Mouse (Mus musculus) naive thymus-derived CD4-positive, alpha-beta T cell, adult 2 months (primary cell): ENCODE data around the gene Wnt4.
A peak's percentile ranks its signal among the peaks of the same experiment; 100 is the strongest.

Source experiments
- DNase-seq: peaks from one replicate; pipeline ENCODE4 v3.0.0-alpha.2; 2011; ENCODE audit warnings: low read depth

The Wnt4 gene

GRCm38 (mm10) chr4:137279346-137279745 is 2.1 kb downstream of the Wnt4 start:
- DNase-seq = no peak

GRCm38 (mm10) chr4:137281273-137281672 is 4.0 kb downstream of the Wnt4 start:
- no peak for DNase-seq

GRCm38 (mm10) chr4:137282122-137282521 is 4.8 kb downstream of the Wnt4 start:
- no peak for DNase-seq

DNA sequence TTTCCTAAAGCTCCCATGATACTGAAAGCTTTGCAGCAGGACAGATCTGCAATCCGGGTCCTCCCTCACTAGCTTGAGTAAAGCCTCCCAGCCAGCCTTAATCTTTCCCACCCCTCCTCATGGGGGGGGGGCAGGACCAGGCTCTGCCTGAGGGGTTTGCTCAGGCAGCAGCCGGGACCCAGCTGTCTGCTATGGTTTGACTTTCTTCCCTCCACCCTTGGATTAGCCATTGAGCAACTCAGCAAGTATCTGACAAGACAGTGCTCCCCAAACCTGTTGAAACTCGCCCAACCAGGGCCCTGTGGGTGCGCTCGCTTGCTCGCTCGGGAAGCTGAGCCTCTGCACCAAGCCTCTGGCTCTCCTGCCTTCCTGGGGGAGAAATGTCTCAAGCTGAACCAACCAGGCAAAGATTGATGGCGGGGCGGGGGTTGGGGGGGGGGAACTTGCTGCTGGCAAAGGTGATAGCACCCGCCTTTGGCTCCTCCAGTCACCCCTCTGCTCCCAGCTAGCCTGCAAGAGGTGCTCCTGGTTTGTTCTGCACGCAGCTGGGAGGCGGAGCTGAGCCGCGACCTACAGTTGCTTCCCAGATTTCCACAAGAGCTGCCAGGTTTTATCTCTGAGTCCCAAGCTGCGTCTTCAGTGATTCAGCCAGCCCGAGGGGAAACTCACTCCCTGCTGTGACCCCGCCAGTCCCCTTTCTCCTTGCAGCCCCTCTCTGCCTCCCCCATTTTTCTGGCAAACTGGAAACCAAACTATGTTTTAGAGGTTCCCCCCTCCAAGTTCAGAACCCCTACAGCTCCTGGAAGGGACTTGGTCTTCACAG is 5.5 kb downstream of the Wnt4 start:
- no peak for DNase-seq

- DNase-seq = no peak
Observed at GRCm38 (mm10) chr4:137283407-137283732, 6.1 kb downstream of the Wnt4 start.

DNA sequence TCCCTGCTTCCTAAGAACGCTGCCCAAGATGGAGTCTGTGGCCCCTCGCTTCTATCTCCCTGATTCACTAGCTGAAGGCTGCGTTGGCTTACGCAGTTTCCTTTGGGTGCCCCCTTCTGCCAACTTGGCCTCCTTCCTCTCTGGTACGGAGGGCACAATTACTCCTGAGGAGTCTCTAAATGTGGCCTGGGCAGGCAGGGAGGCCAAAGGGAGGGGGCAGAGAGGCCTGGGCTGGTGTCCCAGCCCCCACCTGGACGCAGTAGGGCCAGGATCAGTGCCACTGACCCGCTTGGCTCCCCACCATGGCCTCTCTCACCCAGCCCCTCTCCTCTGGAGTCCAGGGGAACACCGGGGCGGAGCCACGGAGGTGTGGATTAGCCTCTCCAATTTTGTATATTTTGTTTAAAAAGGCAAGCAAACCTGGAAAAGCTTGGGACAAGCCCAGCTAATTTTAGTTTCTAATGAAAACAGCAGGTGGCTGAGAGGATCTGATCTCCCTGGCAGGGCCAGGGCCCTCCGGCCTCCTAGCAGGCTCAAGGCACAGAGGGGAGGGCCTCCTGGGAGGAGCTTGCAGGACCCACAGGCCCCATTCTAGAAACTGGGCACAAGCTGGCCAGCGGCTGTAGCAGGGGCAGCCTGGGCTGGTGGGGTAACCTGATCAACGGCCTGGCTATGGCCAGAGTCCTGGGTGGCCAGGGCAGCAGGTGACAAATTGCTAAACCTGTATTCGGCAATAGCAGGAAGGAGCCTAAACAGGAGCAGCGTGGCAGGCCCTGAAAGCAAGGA is 8.8 kb downstream of the Wnt4 start:
- no peak for DNase-seq

GRCm38 (mm10) chr4:137286662-137286953 is 9.3 kb downstream of the Wnt4 start:
- no peak for DNase-seq

GRCm38 (mm10) chr4:137287206-137287605 is 9.9 kb downstream of the Wnt4 start:
- no peak for DNase-seq

DNA sequence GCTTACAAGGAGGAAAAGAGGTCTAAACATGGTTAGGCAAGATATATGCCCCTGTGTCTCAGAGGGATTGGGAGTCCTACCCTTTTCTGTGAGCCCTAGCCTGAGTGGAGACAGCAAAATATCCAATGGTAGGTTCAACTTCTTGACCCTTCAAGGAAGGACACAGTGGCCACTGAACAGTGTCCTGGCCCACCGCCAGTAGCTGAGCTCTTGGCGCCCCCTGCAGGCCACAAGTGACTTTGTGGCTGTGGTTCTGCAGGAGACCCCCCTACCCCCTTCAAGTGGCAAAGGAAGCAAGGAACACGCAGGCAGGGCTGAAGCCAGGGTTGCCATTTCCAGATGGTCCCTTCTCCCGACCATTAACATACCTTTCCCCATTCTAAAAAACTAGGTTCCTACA is 10.5 kb downstream of the Wnt4 start:
- peak; percentile 45 for DNase-seq

DNA sequence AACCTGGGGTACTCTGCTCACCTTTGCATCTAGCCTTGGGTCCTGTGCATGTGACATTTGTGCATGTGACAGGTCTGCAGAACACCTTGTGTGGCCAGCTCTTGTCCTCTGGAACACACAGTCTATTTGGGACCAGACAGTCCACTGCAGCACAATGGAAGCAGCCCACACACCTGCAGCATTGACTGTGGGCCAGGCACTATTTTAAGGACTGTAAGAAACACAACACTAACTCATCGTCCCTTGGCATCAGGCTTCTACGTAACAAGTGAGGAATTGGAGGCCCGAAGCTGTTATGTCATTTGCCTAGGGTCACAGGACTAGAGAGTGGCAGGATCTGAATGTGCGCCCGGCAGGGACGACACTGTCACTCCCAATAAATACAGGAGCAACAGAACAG is 12.4 kb downstream of the Wnt4 start:
- no peak for DNase-seq

DNA sequence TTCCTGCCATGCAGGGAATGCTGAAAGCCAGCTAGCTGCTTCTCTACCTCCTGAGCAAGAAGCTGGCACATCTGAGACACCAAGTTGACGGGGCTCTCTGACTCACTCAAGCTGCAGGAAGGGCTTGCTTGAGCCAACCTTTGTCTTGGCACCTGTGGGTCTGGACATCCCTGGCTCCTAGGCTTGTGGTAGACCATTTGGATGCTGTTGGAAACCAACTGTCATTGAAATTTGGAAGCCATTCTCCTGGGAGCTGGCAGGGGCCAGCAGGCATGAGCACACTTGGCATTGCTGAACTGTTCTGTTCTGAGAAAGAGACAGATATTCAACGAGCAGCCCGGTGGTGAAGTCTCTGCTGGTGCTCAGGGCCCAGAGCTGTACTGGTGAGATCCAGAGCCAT is 13.0 kb downstream of the Wnt4 start:
- no peak for DNase-seq

DNA sequence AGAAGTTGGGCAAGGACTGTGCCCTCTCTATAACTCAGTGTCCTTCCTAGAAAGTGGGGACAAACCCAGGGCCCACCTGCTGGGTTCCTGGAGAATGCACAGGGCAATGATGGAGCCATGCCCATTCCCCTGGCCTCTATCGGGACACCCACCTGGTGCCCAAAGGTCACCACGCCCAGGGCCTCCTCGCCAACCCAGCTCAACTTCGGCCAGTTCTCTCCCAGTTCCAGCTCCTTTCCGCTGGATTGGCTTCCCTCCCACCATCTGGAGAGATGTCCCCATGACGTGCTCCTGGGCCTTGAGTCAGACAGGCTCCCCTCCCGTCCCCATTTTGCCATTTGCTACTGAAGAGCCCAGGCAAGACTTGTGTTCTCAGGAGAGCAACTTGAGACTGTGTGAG is 15.3 kb downstream of the Wnt4 start:
- DNase-seq = no peak

DNA sequence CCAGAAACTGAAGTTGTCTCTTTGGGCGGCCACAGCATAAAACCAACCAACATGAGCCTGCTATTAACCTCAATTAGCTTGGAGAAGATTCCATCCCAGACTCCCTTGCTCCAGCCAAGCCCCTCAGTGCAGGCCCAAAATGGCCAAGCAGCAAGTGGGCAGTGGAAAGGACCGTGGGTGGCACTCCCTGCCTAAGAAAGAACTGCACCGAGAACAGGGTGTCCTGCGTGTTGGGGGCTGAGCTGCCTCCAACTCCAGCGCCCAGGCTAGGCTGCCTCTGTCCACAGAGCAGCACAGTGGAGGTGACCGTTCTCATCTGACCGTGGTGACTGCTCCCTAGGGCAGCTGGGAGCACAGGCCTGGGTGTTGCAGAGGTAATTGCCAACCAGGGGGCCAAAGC is 16.7 kb downstream of the Wnt4 start:
- DNase-seq = no peak

DNA sequence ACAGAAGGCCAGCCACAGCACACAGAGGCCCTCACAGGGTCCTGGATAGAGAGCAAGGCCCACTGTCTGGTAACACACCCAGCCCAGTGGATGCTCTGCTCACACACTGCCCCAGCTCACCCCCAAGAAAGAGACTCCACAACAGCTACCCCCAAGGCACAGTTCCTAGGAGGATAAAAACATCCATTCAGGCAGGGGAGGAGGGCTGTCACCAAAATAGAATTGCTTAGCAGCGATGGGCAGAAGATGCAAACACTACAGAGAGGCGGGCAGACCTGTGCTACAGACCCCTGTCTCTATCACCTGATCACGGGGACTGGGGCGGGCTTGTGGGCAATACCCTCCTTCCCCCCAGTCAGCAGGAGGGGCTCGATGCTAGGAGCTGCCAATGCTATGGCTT is 17.2 kb downstream of the Wnt4 start:
- no peak for DNase-seq

DNA sequence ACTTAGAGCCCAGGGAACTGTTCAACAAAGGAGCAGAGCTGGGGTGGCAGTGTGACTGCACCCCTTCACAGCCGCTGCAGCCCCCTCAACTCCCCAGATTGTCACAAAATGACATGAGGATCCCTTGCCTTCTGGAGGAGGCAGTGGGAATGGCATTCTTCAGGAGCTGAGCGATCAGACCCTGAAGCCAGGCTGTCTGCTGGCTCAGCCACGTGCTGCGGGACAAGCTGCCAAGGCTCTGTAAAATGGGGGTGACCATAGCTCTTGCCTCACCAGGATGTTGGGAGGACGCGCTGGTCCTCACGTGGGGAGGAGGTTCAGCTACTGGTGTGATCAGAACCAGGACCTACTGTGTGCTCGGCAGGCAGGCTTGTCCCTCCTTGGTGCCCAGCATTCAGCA is 17.7 kb downstream of the Wnt4 start:
- DNase-seq = no peak

DNA sequence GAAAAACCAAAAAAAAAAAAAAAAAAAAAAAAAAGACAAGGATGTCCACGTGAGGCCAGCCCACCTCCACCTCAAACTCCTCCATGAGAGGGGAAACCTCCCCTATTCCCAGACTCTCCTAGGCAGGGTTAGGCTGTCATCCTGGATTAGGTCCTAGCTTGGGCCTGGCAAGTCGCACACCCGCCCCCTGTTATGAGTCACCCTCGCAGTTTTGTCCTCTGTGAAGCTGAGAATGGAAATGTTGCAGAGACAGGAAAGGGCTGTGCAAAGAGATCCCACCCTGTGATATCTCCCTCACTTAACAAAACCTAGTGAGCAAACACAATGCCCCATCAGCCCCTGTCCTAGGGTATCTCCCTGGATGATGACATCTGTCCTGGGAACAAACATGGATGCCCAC is 20.3 kb downstream of the Wnt4 start:
- DNase-seq = no peak

DNA sequence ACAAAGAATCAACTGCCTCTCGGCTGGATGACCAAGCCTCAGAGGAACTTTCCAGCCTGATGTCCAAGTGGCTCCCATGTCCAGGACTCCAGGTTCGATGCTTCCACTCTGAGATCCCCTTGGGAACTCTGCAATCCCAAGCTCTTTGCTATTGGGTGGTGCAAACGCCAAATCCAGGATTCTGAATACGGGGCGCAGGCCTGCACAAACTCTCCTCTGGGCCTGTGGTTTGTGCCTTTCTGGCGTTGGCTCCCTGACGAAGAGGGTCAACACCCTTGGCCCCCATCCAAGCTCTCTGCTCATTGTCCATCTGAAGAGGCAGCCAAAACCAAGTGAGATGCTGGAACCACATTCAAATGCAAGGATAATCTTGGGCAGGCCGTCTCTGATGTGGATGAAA is 21.1 kb downstream of the Wnt4 start:
- DNase-seq = no peak

DNA sequence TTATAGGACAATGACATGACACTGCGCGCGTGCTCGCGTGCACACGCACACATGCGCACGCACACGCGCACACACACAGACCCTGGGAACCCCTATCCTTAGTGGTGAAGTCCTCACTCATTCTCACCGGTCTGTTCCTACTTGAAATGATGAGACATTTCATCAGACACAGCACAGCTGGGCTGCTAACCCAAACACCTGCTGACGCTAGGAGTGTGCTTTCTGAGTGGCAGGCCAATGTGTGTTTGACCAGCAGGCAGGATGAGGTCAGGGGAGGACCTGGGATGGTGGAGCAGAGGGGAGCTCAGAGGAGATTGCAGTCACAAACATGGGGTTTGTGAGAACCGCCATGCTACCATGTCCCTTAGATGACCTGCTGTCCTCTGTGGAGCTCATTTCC is 22.9 kb downstream of the Wnt4 start:
- no peak for DNase-seq

- DNase-seq = no peak
Observed at GRCm38 (mm10) chr4:137301635-137302034, 24.3 kb downstream of the Wnt4 start.

DNA sequence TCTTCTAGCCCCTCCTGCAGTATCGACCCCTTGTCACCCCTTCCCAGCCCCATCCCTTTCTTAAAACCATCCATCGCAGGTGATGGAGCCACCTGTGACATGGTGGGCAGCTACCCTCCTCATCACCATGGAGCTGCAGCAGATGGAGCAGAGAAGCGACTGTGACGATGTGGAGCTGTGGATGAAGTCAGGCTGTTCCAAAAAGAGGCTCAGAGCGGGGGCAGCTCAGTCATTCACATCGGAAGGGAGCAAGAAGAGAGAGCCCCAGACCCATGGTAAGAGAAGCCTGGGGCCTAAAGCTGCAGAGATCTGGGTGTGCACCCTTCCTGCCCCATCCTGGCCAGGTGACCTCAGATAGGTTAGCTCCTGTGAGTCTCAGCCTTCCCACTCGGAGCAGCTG is 26.8 kb downstream of the Wnt4 start:
- DNase-seq = no peak

- no peak for DNase-seq
Observed at GRCm38 (mm10) chr4:137305066-137305465, 27.8 kb downstream of the Wnt4 start.

DNA sequence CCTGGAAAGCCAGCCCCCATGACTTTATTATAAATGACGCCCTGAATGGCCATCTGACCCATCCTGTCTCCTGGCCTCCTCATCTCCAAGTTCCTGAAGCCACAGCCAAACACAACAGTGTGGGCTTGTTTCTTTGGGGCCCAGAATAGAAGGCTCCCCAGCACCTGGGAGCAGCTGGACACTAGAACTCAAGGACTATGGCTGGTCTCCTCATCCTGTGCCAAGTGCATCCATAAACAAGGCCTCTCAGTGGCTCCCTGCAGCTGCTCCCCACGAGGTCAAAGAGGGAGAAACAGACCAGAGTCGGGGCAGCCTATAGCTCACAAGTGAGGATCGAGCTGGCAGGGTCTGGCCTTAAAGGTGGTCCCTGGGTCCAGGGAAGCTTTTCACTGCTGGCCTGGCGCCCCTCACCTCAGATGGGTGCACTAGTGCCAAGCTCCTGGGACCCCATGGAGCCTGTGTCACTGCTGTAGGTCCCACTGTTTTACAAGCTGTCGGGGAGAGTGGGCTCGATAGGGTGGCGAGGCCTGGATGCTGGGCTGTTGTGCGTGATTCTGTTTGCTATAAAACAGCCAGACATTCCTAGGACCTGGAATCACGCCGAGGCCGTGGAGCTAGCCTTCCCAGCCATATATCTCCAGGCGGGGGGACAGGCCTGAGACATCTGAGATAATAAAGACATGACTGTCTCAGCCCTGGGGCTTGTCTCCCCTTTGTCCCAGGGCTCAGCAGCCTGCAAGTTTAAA is 28.7 kb downstream of the Wnt4 start:
- DNase-seq = no peak

GRCm38 (mm10) chr4:137306577-137306888 is 29.2 kb downstream of the Wnt4 start:
- DNase-seq = no peak
